Mouse (Mus musculus) mouse embryonic stem cell (cell line): ENCODE data around the gene Gpank1.

ENCODE experiments used
- in situ Hi-C, 2 experiments: fragments of 300-500 bp; cut with MboI; formaldehyde crosslinking; loops; 1 replicate in 1 of 2; 3 replicates in 1 of 2; pipeline ENCODE4 v1.14.3; 2019 to 2020; ENCODE audit warnings: low sequenced_read_pairs in 2 of 2, low pct_unique_long_range_greater_than_20kb in 1 of 2, mixed read lengths in 1 of 2; ENCODE audit not compliant: unreplicated experiment in 1 of 2

Gene Gpank1

DNA sequence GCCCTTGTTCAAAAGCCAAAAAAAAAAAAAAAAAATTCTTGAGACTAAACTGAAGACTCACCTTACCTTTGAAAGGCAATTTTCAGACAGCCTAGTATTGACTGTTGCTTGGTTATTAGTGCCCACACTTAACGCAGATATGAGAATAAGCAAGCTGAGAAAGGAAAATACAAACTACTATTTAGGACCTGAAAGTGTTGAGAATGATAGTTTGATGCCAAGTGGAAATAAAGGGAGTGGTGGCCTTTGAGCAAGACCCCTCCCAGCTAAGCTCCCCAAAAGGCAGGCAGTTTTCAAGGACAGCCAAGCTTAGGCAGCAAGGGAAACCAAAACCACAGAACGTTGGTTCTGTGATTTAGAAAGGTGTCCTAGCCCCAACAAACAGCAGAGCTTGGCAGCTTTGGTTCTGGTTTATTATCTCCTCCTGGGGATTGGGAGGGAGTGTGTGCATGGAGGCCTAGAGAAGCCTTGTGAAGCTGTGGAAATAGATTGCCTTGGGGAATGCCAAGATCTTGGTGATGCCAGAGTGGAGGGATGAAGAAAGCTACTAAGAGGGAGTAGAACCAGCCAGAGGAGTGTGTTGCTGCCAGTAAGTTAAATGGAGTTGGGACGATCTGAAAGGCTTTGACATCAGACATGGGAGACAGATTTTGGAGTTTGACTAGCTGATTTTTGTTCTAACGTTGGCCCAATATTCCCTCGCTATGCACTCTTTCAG is 26.8 kb downstream of the Gpank1 start:
- in situ Hi-C loops, result loop anchor here in 1 of 2 experiments (10.0 kb wide), 1 partner anchor 133 kb away; the partner anchor contains the start of gene Vwa7

DNA sequence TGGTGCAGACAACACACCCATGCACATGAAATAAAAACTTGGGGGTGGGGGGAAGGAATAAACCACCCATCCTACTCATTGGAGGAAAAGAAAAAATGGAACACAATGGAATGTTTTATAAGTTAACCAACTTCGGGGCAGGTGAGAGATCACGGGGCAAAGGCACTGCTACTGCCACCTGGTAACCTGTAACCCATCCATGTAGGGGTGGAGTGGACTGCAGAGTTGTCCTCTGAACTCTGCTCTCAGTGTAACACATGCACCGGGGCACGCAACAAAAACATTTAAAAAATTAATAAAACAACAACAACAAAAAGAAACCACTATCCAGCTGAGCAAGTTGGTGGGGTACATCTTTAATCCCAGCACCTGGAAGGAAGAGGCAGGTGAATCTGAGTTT is 30.9 kb downstream of the Gpank1 start:
- in situ Hi-C loops, result no loop called here

DNA sequence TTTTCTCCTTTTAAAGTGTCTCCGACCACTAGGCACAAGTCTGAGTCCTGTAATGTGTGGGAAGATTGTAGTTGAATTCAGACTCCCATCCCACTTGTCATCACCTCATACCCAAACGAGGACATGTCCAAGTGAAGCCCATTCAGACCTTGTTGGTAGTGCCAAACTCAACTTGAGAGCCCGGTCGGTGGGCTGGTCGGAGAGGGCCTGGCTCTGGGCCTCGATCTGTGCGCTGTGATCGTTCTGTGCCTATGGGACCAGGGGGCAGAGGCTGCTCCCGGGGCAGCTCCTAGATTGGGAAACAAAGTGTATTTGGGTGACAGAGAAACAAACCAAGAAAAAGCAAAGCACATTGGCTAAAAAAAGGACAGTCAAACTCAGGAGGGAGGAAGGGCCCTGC is 31.8 kb downstream of the Gpank1 start:
- in situ Hi-C loops, result no loop called here

DNA sequence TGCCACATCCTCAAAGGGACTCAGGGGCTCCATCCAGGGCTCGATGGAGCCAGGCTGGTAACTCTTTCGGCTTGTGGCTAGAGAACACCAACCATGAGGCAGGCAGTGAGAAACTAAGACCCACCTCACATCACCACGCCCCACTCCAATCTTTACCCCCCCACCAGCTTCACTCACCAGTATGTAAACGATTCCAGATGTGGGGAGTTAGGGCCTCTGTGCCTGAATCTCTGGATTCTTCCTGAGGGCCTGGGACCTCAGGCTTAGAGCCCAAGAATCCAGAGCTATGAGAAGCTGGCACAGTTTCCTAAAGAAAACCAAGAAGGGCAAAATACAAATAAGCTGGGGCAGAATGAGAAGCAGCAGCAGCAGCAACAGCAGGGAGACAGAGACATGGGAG is 32.7 kb downstream of the Gpank1 start:
- in situ Hi-C loops, result no loop called here

DNA sequence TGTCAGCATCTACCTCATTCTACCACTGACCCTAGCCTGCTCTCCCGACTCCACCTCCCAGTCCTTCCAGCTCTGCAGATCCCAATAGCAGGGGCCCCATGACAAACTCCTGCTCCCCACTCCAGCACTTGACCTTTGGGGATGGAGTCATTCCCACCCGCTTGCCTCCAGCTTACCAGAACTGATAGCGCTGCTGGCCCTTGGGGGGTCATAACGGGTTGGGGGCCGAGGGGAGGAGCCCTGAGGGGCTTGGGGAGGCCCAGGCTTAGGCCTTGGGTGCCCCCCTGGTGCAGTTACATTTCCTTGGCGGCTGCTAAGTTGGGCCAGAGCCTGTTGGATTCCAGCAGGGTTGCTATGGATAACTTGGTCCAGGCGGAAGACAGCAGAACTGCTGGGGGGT is 33.4 kb downstream of the Gpank1 start:
- in situ Hi-C loops, result no loop called here

DNA sequence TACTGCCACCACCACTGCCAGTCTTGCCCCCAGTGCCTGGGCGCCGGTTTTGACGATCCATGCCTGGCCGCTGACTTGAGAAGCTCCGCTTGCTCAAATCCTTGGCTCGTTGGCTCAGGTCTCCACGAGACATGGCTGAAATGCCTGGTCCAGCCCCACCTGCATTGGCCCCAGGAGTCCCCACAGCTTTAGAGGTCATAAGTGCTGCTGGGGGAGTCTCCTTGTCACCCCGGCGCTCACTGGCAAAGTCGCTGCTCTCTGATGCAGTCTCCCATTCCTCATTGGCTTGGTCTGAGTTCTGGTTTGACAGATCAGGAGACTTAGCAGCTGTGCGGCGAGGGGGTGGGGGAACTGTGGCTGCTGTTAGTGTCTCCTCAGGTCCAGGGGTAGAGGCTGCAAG is 34.2 kb downstream of the Gpank1 start:
- in situ Hi-C loops, result no loop called here

- in situ Hi-C loops, result no loop called here
These were observed 35.4 kb downstream of the Gpank1 start for GRCm38 (mm10) chr17:35156461-35157200.

GRCm38 (mm10) chr17:35157254-35157653 is 36.0 kb downstream of the Gpank1 start:
- in situ Hi-C loops, result no loop called here

- in situ Hi-C loops, result no loop called here
These were observed 36.5 kb downstream of the Gpank1 start for GRCm38 (mm10) chr17:35157661-35158175.

GRCm38 (mm10) chr17:35158850-35159593 is 37.8 kb downstream of the Gpank1 start:
- in situ Hi-C loops, result no loop called here

DNA sequence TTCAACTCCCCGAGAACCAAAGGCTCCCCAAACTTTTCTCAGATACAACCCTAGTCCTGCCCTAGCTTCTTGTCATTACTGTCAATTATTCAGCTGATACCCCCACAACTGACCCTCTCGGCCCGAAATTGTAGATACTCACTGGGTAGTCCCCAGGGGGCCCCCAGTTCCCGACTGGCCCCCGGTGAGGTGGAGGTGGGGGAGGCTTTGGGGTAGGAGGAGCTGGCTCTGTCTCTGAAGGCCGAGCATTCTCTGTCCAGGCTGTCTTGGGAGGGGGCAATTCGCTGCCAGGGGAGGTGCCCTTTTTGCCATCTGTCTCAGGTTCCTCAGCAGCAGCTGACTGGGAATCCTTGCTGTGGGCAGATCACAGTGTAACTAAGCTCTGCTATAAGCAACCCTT is 38.4 kb downstream of the Gpank1 start:
- in situ Hi-C loops, result no loop called here

GRCm38 (mm10) chr17:35161421-35161820 is 40.2 kb downstream of the Gpank1 start:
- in situ Hi-C loops, result no loop called here

GRCm38 (mm10) chr17:35162121-35162520 is 40.9 kb downstream of the Gpank1 start:
- in situ Hi-C loops, result no loop called here

DNA sequence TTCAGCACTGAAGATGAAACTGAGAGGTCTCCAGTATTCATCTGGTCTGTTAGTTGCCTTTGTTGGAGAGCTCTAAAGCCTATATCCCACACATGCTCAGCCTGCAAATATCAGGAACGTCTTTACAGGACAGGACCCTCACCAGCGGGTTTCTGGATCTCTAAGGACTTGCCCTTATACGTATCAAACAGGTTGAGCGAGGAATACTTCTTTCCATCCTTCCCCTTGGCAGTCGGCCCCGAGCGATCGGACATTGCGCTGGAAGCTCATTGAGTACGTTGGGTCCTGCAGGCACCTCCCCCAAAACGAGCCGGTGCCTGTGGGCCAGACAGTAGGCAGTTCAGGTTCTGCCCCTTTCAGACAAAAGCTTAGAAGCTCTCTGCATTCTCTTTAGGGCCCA is 41.5 kb downstream of the Gpank1 start:
- in situ Hi-C loops, result no loop called here

DNA sequence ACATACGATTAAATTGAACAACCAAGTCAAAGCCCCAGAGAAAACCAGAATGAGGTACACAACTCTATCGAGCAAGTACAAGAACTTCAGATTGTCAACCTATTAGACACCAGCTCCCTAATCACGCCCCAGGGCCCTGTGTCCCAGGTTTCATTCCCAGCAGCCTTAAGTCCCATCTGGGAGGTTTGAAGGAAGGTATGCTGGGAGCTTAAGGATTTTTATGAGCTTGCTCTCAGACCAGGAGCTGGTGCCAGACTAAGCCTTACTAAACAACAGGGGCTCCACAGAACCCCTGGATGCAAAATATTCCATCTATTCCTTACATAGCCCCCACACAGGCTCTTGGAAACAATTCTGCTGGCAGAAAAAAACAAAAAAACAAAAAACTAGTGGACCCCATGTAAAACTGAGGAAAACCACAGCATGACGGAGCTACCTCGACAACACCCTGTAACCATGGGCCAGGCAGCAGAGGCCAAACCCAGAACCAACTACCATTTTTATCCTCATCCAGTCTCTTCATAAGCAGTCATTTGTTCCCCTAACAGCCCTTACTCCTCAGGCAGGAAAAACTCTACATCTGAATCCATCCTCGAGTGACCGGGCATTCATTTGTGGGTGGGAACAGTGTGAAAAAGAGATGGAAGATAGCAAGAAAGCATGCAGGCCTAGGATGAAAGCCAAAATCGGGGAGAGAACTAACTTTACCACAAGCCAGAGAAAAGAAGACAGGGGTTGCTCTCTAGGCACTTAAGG is 42.2 kb downstream of the Gpank1 start:
- in situ Hi-C loops, result no loop called here

DNA sequence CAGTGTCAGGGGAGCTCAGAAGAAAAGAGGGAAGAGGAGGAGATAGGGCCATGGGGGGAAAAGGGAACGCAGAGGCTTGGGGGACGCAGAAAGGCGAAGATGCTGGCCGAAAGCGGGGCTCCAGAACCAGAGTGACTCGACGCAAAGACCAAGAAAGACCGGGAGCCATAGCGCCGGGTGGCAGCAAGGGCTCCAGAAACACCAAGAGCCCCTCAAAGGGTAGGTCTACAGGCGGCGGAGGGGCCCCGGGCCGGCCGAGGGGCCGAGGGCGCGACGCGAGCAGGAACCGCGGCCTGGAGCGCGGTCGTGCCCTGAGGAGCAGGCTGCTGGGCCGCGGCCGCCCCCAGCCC is 42.9 kb downstream of the Gpank1 start:
- in situ Hi-C loops, result no loop called here

GRCm38 (mm10) chr17:35164568-35165450 is 43.6 kb downstream of the Gpank1 start, which contains the start of gene Prrc2a:
Gene Prrc2a (minus strand): TSS chr17:35164897.
- in situ Hi-C loops, result loop anchor here in 1 of 2 experiments (5.0 kb wide), 1 partner anchor 67 kb away; the partner anchor contains the start of gene Atp6v1g2
